Mouse (Mus musculus) ES-E14 (cell line): ENCODE measurements around the gene Asb6.

Experiments
- CHD2 ChIP-seq: IDR thresholded peaks from 2 replicates; pipeline ENCODE4 v1.6.1; 2014; ENCODE audit warnings: mild to moderate bottlenecking, low read depth, low read length, inconsistent platforms
- MAFK ChIP-seq: IDR thresholded peaks from 2 replicates; pipeline ENCODE4 v1.6.1; 2014; ENCODE audit warnings: mild to moderate bottlenecking, low read depth, low read length, inconsistent platforms; ENCODE audit not compliant: insufficient read depth

DNA sequence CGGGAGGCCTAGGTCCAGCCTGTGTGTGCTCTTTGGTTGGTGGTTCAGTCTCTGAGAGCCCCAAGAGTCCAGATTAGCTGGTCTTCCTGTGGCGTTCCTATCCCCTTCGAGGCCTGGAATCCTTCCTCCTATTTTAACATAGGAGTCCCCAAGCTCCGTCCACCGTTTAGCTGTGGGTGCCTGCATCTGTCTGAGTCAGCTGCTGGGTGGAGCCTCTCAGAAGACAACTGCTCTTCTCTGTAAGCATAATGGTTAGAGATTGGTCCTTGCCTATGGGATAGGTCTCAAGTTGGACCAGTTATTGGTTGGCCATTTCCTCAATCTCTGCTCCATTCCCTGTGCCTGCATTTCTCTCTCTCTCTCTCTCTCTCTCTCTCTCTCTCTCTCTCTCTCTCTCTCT, 29.6 kb upstream of the Asb6 start:
- TF ChIP-seq MAFK (no peak), CHD2 (no peak)
